Mouse (Mus musculus) stomach, postnatal 0 days (tissue): ENCODE measurements around the gene Ehd2.

ENCODE experiments used
- CTCF ChIP-seq: IDR thresholded peaks from 2 replicates; pipeline ENCODE4 v1.5.1; 2016; ENCODE audit warnings: antibody characterized with exemption, low read depth, mild to moderate bottlenecking, moderate library complexity
- EP300 ChIP-seq: optimal IDR thresholded peaks from 2 replicates; pipeline ENCODE3; 2016; ENCODE audit warnings: antibody characterized with exemption

GRCm38 (mm10) chr7:15949216-15949790 lies 18.1 kb downstream of the Ehd2 start:
- TF ChIP-seq CTCF (no peak), EP300 (no peak)
